Mouse (Mus musculus) embryonic facial prominence, embryonic 10.5 days (tissue): ENCODE data around the gene Sod3. TPM values are rescaled to one million over a fixed set of nuclear protein-coding genes. Genes with fewer than 3 reads are reported as not detected.

ENCODE experiments used
- DNase-seq: peaks from one replicate; pipeline ENCODE4 v3.0.0-alpha.2; 2017; ENCODE audit warnings: low spot score
- H3K27ac ChIP-seq: fragments of 300-500 bp; sonication (generic); replicated peaks from 2 replicates; pipeline ENCODE4 v1.5.1; 2016; ENCODE audit warnings: mild to moderate bottlenecking
- H3K27me3 ChIP-seq: fragments of 300-500 bp; sonication (generic); replicated peaks from 2 replicates; pipeline ENCODE4 v1.6.1; 2016; ENCODE audit warnings: low read depth, mild to moderate bottlenecking; ENCODE audit not compliant: poor library complexity, severe bottlenecking
- H3K36me3 ChIP-seq: fragments of 300-500 bp; sonication (generic); replicated peaks from 2 replicates; pipeline ENCODE4 v1.6.1; 2016; ENCODE audit warnings: mild to moderate bottlenecking, moderate library complexity
- H3K4me1 ChIP-seq: fragments of 300-500 bp; sonication (generic); 2 replicates; pipeline ENCODE4 v1.6.1; 2016
- H3K4me3 ChIP-seq: fragments of 300-500 bp; sonication (generic); 2 replicates; pipeline ENCODE4 v1.5.1; 2016; ENCODE audit warnings: mild to moderate bottlenecking, moderate library complexity
- H3K9me3 ChIP-seq: fragments of 300-500 bp; sonication (generic); 2 replicates; pipeline ENCODE4 v1.6.1; 2016; ENCODE audit warnings: mild to moderate bottlenecking
- WGBS: fragments of 180-500 bp; shearing (Covaris S2); methylation state at CpG from one replicate; pipeline ENCODE4 v1.1.7; 2016; 5-methylcytosine and 5-hydroxymethylcytosine counted together
- polyA plus RNA-seq: library from polyadenylated mRNA; unstranded; fragments of >200 nt; fragmentation: Nextera tagmentation; extraction: Ambion mirVana; gene quantifications from 2 replicates; pipeline ENCODE4 v1.2.1, GENCODE M21; 2016

The Sod3 gene
- polyA plus RNA-seq, 1 experiment from 2014 or later: 0.40 TPM

GRCm38 (mm10) chr5:52388092-52388749, 24.6 kb downstream of the Sod3 start:
- H3K4me1 ChIP-seq: 0 out of 2 replicates have a peak, but pooled peaks cover 4% of the 10 kb centered on the region
- no peak for DNase-seq
- H3K4me3 ChIP-seq: no peak overlapping the region
- H3K27ac ChIP-seq: no peak overlapping the region
- no peaks in the 10 kb centered on the region for H3K36me3 ChIP-seq
- whole genome bisulfite sequencing: 73% methylated on average over 7 of the region's 7 CpGs
- no peaks in the 10 kb centered on the region for H3K27me3 ChIP-seq
- no peaks in the 10 kb centered on the region for H3K9me3 ChIP-seq

GRCm38 (mm10) chr5:52390381-52390780, 26.8 kb downstream of the Sod3 start:
- Histone ChIP-seq H3K4me3 (no peak overlapping the region), H3K27me3 (no peaks in the 10 kb centered on the region), H3K36me3 (no peaks in the 10 kb centered on the region), H3K9me3 (no peaks in the 10 kb centered on the region), H3K4me1 (0 out of 2 replicates have a peak, but pooled peaks cover 4% of the 10 kb centered on the region), H3K27ac (peak overlapping the region; percentile 16; the same call in 1 of the 2 replicates)
- no peak for DNase-seq
- WGBS: 90% methylated on average over 6 of the region's 6 CpGs

GRCm38 (mm10) chr5:52391471-52391870, 27.9 kb downstream of the Sod3 start:
- Histone ChIP-seq H3K4me1 (0 out of 2 replicates have a peak, but pooled peaks cover 4% of the 10 kb centered on the region), H3K9me3 (no peaks in the 10 kb centered on the region), H3K36me3 (no peaks in the 10 kb centered on the region), H3K27me3 (no peaks in the 10 kb centered on the region), H3K27ac (peak overlapping the region; percentile 40; the same call in 1 of the 2 replicates), H3K4me3 (no peak overlapping the region)
- no peak for DNase-seq
- WGBS: 78% methylated on average over 16 of the region's 16 CpGs

GRCm38 (mm10) chr5:52393756-52394155, 30.2 kb downstream of the Sod3 start:
- no peak for DNase-seq
- Histone ChIP-seq H3K27ac (no peak overlapping the region), H3K27me3 (no peaks in the 10 kb centered on the region), H3K9me3 (no peaks in the 10 kb centered on the region), H3K4me1 (0 out of 2 replicates have a peak, but pooled peaks cover 4% of the 10 kb centered on the region), H3K4me3 (no peak overlapping the region), H3K36me3 (no peaks in the 10 kb centered on the region)
- 88% methylated on average over 4 of the region's 4 CpGs for whole genome bisulfite sequencing

- WGBS: 61% methylated on average over 8 of the region's 8 CpGs
- H3K4me1 ChIP-seq: no peaks in the 10 kb centered on the region
- peak; percentile 12 for DNase-seq
- H3K9me3 ChIP-seq: no peaks in the 10 kb centered on the region
- no peaks in the 10 kb centered on the region for H3K36me3 ChIP-seq
- H3K27ac ChIP-seq: no peak overlapping the region
- H3K4me3 ChIP-seq: no peak overlapping the region
- H3K27me3 ChIP-seq: no peaks in the 10 kb centered on the region
Measured at GRCm38 (mm10) chr5:52404373-52404772, 40.8 kb downstream of the Sod3 start.

GRCm38 (mm10) chr5:52408668-52409315, 45.2 kb downstream of the Sod3 start:
- no peaks in the 10 kb centered on the region for H3K36me3 ChIP-seq
- no peaks in the 10 kb centered on the region for H3K27me3 ChIP-seq
- no peaks in the 10 kb centered on the region for H3K9me3 ChIP-seq
- H3K4me1 ChIP-seq: no peaks in the 10 kb centered on the region
- WGBS: 87% methylated on average over 7 of the region's 7 CpGs
- no peak for DNase-seq
- H3K27ac ChIP-seq: no peak overlapping the region
- H3K4me3 ChIP-seq: no peak overlapping the region

- Histone ChIP-seq H3K9me3 (no peaks in the 10 kb centered on the region), H3K4me1 (no peaks in the 10 kb centered on the region), H3K27ac (no peak overlapping the region), H3K36me3 (no peaks in the 10 kb centered on the region), H3K4me3 (no peak overlapping the region), H3K27me3 (no peaks in the 10 kb centered on the region)
- DNase-seq: no peak
- whole genome bisulfite sequencing: 93% methylated on average over 12 of the region's 12 CpGs
Measured at GRCm38 (mm10) chr5:52410197-52410596, 46.6 kb downstream of the Sod3 start.

GRCm38 (mm10) chr5:52411567-52411966, 48.0 kb downstream of the Sod3 start:
- Histone ChIP-seq H3K4me3 (no peak overlapping the region), H3K27me3 (no peaks in the 10 kb centered on the region), H3K27ac (no peak overlapping the region), H3K4me1 (no peaks in the 10 kb centered on the region), H3K36me3 (no peaks in the 10 kb centered on the region), H3K9me3 (no peaks in the 10 kb centered on the region)
- 55% methylated on average over 3 of the region's 3 CpGs for WGBS
- peak; percentile 65 for DNase-seq

- Histone ChIP-seq H3K4me3 (no peak overlapping the region), H3K27me3 (no peaks in the 10 kb centered on the region), H3K27ac (no peak overlapping the region), H3K9me3 (no peaks in the 10 kb centered on the region), H3K4me1 (no peaks in the 10 kb centered on the region), H3K36me3 (no peaks in the 10 kb centered on the region)
- 88% methylated on average over 1 of the region's 1 CpGs for WGBS
- no peak for DNase-seq
Measured at GRCm38 (mm10) chr5:52415193-52415592, 51.6 kb downstream of the Sod3 start.

GRCm38 (mm10) chr5:52415917-52416316, 52.3 kb downstream of the Sod3 start:
- no peaks in the 10 kb centered on the region for H3K4me1 ChIP-seq
- no peaks in the 10 kb centered on the region for H3K27me3 ChIP-seq
- no peaks in the 10 kb centered on the region for H3K36me3 ChIP-seq
- 88% methylated on average over 6 of the region's 6 CpGs for WGBS
- H3K27ac ChIP-seq: no peak overlapping the region
- H3K9me3 ChIP-seq: no peaks in the 10 kb centered on the region
- no peak for DNase-seq
- H3K4me3 ChIP-seq: no peak overlapping the region

- Histone ChIP-seq H3K27ac (no peak overlapping the region), H3K36me3 (no peaks in the 10 kb centered on the region), H3K9me3 (no peaks in the 10 kb centered on the region), H3K4me1 (no peaks in the 10 kb centered on the region), H3K4me3 (no peak overlapping the region), H3K27me3 (no peaks in the 10 kb centered on the region)
- DNase-seq: no peak
- 65% methylated on average over 2 of the region's 2 CpGs for WGBS
Measured at GRCm38 (mm10) chr5:52416485-52416884, 52.9 kb downstream of the Sod3 start.
